Mouse (Mus musculus): Measurements from ENCODE around the gene Retreg1.

GRCm38 (mm10) chr15:25834282-25834681 lies 8.7 kb upstream of the Retreg1 start:
- no peak for TF ChIP-seq CTCF (conservative IDR thresholded peaks at IDR 0.05; ENCODE audit: low read length)
- no peak for TF ChIP-seq POU5F1 (IDR thresholded peaks at IDR 0.05; ENCODE audit: borderline replicate concordance, low read length)
- TF ChIP-seq NANOG (IDR thresholded peaks at IDR 0.05; ENCODE audit: borderline replicate concordance, low read length), result no peak

Data from E14TG2a.4 (cell line).